Mouse (Mus musculus) myocyte (in vitro differentiated cells): ENCODE results near the gene Cpsf4l.

Source experiments
- CEBPB ChIP-seq: IDR thresholded peaks from 2 replicates; pipeline ENCODE4 v1.6.1; 2011; ENCODE audit warnings: mild to moderate bottlenecking, moderate library complexity; ENCODE audit not compliant: poor library complexity, insufficient read depth, severe bottlenecking
- REST ChIP-seq: IDR thresholded peaks from one replicate; pipeline ENCODE4 v1.6.1; 2011; ENCODE audit warnings: mild to moderate bottlenecking, control low read depth, moderate library complexity; ENCODE audit not compliant: insufficient read depth, insufficient read length

- no peak for TF ChIP-seq REST
- TF ChIP-seq CEBPB = no peak
Measured at GRCm38 (mm10) chr11:113652516-113652915, 57.3 kb downstream of the Cpsf4l start.
